Mouse (Mus musculus): ENCODE data around the gene Chrna9.

DNA sequence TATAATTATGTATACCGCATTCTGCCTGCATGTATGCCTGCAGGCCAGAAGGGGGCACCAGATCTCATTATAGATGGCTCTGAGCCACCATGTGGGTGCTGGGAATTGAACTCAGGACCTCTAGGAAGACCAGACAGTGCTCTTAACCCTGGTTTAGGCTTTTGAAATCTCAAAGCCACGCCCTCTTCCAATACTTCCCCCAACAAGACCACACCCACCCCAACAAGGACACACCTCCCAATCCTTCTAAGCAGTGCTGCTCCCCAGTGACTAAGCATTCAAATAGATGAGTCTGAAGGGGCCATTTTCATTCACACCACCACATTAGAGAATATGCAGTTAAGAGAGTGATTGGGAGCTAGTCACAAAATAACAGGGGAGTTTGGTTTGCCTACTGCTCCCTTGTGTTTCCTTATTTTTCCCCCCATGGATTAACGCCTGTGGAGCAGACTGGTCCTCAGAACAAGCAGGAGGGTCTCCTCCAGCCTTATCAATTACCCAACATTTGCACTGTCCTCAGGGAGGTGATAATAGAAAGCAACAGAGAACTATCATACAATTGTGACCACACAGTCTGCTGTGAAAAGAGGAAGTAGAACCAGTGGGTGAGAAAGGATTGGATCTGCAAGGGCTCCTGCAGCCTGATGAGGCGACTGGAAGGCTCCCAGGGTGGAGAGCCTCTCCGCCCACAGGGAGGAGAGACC lies 25.3 kb downstream of the Chrna9 start:
- TF ChIP-seq CTCF (IDR thresholded peaks at IDR 0.05; ENCODE audit: low read depth), result peak; percentile 18; the same call in 1 of the 2 replicates
- no peak for TF ChIP-seq EP300 (IDR thresholded peaks at IDR 0.05; ENCODE audit: low read depth)
